ENCODE assay signal across 8 mouse cellular contexts in genomic region chr12:11436497-11437265, GRCm38 (mm10). TPM values are rescaled to one million over a fixed set of nuclear protein-coding genes. Genes with fewer than 3 reads are reported as not detected.
DNase-seq lines count a peak whose midpoint lies in the region; ATAC-seq and TF ChIP-seq lines count a peak whose summit lies in the region.
"Had no signal": no experiment of that assay in that cellular context is flagged by ENCODE, and none has a peak within 500 bp of the region (broad histone marks: within the 10 kb centered on the region; RNA-seq: fewer than 3 reads in every experiment).

Gene Vsnl1, minus strand, starts transcription at chr12:11436613.

- TF ChIP-seq POLR2A in olfactory bulb, adult 2 months (IDR thresholded peaks at IDR 0.05; ENCODE audit: insufficient read depth, low read depth, low read length) = peak; percentile 46

- 3% methylated on average over 34 of the region's 34 CpGs for WGBS in forebrain, embryonic 14.5 days
- 4% methylated on average over 34 of the region's 34 CpGs for WGBS in heart, postnatal 0 days
- WGBS in liver, embryonic 14.5 days (ENCODE audit: insufficient replicate concordance) = 4% methylated on average over 34 of the region's 34 CpGs
- WGBS in olfactory bulb, adult 2 months = 2% methylated on average over 34 of the region's 34 CpGs

- H3K27me3 ChIP-seq in forebrain, embryonic 14.5 days (replicated peaks; ENCODE audit: control insufficient read depth, insufficient read depth, low read length) = no peaks in the 10 kb centered on the region
- H3K27me3 ChIP-seq in heart, postnatal 0 days (ENCODE audit: control insufficient read depth, insufficient read depth, low read length) = peaks cover 47% of the 10 kb centered on the region; the same call in 1 of the 2 replicates
- H3K27me3 ChIP-seq in liver, embryonic 14.5 days (ENCODE audit: control insufficient read depth, insufficient read depth, low read length) = peaks cover 25% of the 10 kb centered on the region

- peak within 1 kb of the TSS; percentile 33 for H3K27ac ChIP-seq in forebrain, embryonic 14.5 days (ENCODE audit: low read depth, low read length)
- H3K27ac ChIP-seq in heart, postnatal 0 days (ENCODE audit: low read depth) = no peak within 1 kb of the TSS
- H3K27ac ChIP-seq in liver, embryonic 14.5 days = no peak within 1 kb of the TSS
- peak within 1 kb of the TSS; percentile 24 for H3K27ac ChIP-seq in olfactory bulb, adult 2 months (ENCODE audit: insufficient read depth, low read depth, low read length)

- H3K4me2 ChIP-seq in forebrain, embryonic 14.5 days (ENCODE audit: low read length) = peak within 1 kb of the TSS; percentile 87
- peak within 1 kb of the TSS; percentile 60 for H3K4me2 ChIP-seq in heart, postnatal 0 days (ENCODE audit: low read depth, low read length)
- peak within 1 kb of the TSS; percentile 36 for H3K4me2 ChIP-seq in liver, embryonic 14.5 days (ENCODE audit: low read depth)

- peak; percentile 96 for ATAC-seq in forebrain, embryonic 14.5 days
- ATAC-seq in heart, postnatal 0 days (ENCODE audit: insufficient read depth, low read depth) = peak; percentile 74; the same call in 1 of the 2 replicates
- no peak for ATAC-seq in liver, embryonic 14.5 days (ENCODE audit: insufficient read depth)

- H3K9ac ChIP-seq in forebrain, embryonic 14.5 days (ENCODE audit: low read length) = peak within 1 kb of the TSS; percentile 59
- no peak within 1 kb of the TSS for H3K9ac ChIP-seq in heart, postnatal 0 days (replicated peaks; ENCODE audit: low read depth, low read length)
- no peak within 1 kb of the TSS for H3K9ac ChIP-seq in liver, embryonic 14.5 days (replicated peaks)

- DNase-seq in cerebellum, adult 11-12 months = peak; percentile 96
- peak; percentile 96 for DNase-seq in forebrain, embryonic 14.5 days (ENCODE audit: low spot score)
- DNase-seq in heart, postnatal 0 days (ENCODE audit: low spot score) = peak; percentile 50
- peak; percentile 78 to 86 for DNase-seq in kidney, postnatal 4 days
- no peak for DNase-seq in liver, embryonic 14.5 days (ENCODE audit: low read depth in 3 of 3, low spot score in 3 of 3)
- DNase-seq in yolk sac, embryonic 10.5 days (ENCODE audit: low spot score) = peak; percentile 72

- no peaks in the 10 kb centered on the region for H3K9me3 ChIP-seq in forebrain, embryonic 14.5 days (replicated peaks; ENCODE audit: control insufficient read depth, low read length)
- H3K9me3 ChIP-seq in heart, postnatal 0 days (replicated peaks; ENCODE audit: control insufficient read depth, low read length) = no peaks in the 10 kb centered on the region
- H3K9me3 ChIP-seq in liver, embryonic 14.5 days (ENCODE audit: control insufficient read depth, low read length) = no peaks in the 10 kb centered on the region

- H3K36me3 ChIP-seq in forebrain, embryonic 14.5 days (ENCODE audit: control insufficient read depth, insufficient read depth, low read length) = no peaks in the 10 kb centered on the region
- no peaks in the 10 kb centered on the region for H3K36me3 ChIP-seq in heart, postnatal 0 days (replicated peaks; ENCODE audit: control insufficient read depth, insufficient read depth, low read length)
- H3K36me3 ChIP-seq in liver, embryonic 14.5 days (replicated peaks; ENCODE audit: control insufficient read depth, insufficient read depth, low read depth) = no peaks in the 10 kb centered on the region

- peak within 1 kb of the TSS; percentile 40 for H3K4me3 ChIP-seq in forebrain, embryonic 14.5 days (ENCODE audit: low read depth, low read length)
- H3K4me3 ChIP-seq in heart, postnatal 0 days (ENCODE audit: low read depth, low read length) = peak within 1 kb of the TSS; percentile 42
- H3K4me3 ChIP-seq in liver, embryonic 14.5 days (ENCODE audit: insufficient read depth in 1 of 2, low read depth in 2 of 2, low read length in 2 of 2) = no peak within 1 kb of the TSS; a peak in 2 of 4 replicates
- peak within 1 kb of the TSS; percentile 52 for H3K4me3 ChIP-seq in olfactory bulb, adult 2 months (ENCODE audit: insufficient read depth, low read depth, low read length)
- H3K4me3 ChIP-seq: erythroblast, embryonic 14.5 days had no signal

- H3K4me1 ChIP-seq in forebrain, embryonic 14.5 days (ENCODE audit: control insufficient read depth, insufficient read depth, low read length) = peaks cover 5% of the 10 kb centered on the region; the same call in 1 of the 2 replicates
- H3K4me1 ChIP-seq in heart, postnatal 0 days (ENCODE audit: control insufficient read depth, insufficient read depth) = 0 out of 2 replicates have a peak, but pooled peaks cover 4% of the 10 kb centered on the region
- no peaks in the 10 kb centered on the region for H3K4me1 ChIP-seq in liver, embryonic 14.5 days (replicated peaks; ENCODE audit: control insufficient read depth in 2 of 2, insufficient read depth in 2 of 2, low read length in 1 of 2)
- H3K4me1 ChIP-seq in olfactory bulb, adult 2 months (ENCODE audit: control insufficient read depth, insufficient read depth, low read length) = peaks cover 14% of the 10 kb centered on the region

- TF ChIP-seq CTCF in heart, postnatal 0 days (IDR thresholded peaks at IDR 0.05; ENCODE audit: low read depth) = no peak
- TF ChIP-seq CTCF in liver, embryonic 14.5 days (IDR thresholded peaks at IDR 0.05; ENCODE audit: low read depth) = no peak
- TF ChIP-seq CTCF in olfactory bulb, adult 2 months (IDR thresholded peaks at IDR 0.05; ENCODE audit: insufficient read depth, low read depth, low read length) = no peak

- TF ChIP-seq EP300 in heart, postnatal 0 days (IDR thresholded peaks at IDR 0.05; ENCODE audit: low read depth) = no peak
- TF ChIP-seq EP300 in liver, embryonic 14.5 days (IDR thresholded peaks at IDR 0.05; ENCODE audit: low read depth) = no peak

RNA-seq across cellular contexts. Expression of gene Vsnl1, which starts in this region (rescaled TPM):
- 12.8 and 19.7 TPM in 2 replicates for polyA plus RNA-seq in forebrain, embryonic 14.5 days (2014; fragmentation: Nextera tagmentation; extraction: Ambion mirVana)
- 1.6 and 6.9 TPM in 2 replicates for total RNA-seq in heart, postnatal 0 days (2014; rRNA removed; ENCODE audit: low replicate concordance)
- polyA plus RNA-seq in heart, postnatal 0 days (2015; fragmentation: Nextera tagmentation; extraction: Ambion mirVana) = 2.9 and 5.5 TPM in 2 replicates
- polyA plus RNA-seq in liver, embryonic 14.5 days (2012; rRNA removed) = 0.04 TPM in 1 of 2 replicates, not detected in the other
- 0.08 TPM in 1 of 2 replicates, not detected in the other for polyA plus RNA-seq in liver, embryonic 14.5 days (2014; fragmentation: Nextera tagmentation; extraction: Ambion mirVana)
- polyA plus RNA-seq in olfactory bulb, adult 2 months (2012; ENCODE audit: insufficient read depth, insufficient read length, low replicate concordance, missing spikeins) = 181 TPM in 1 of 2 replicates, not detected in the other
- polyA plus RNA-seq: erythroblast, embryonic 14.5 days had no signal

Comparison
In these comparisons a context has a peak if more than half of its experiments do, and no peak if none do; other contexts are left out.
1. DNase-seq: peak in cerebellum, adult 11-12 months (single experiment), forebrain, embryonic 14.5 days (single experiment), heart, postnatal 0 days (single experiment), kidney, postnatal 4 days (2 of 2) and yolk sac, embryonic 10.5 days (single experiment); none in liver, embryonic 14.5 days (0 of 3).
2. H3K27ac ChIP-seq: peak in forebrain, embryonic 14.5 days (single experiment) and olfactory bulb, adult 2 months (single experiment); none in heart, postnatal 0 days (single experiment) and liver, embryonic 14.5 days (single experiment).
3. H3K4me2 ChIP-seq: peak in every context shown above with its lines; median percentile 87 in forebrain, embryonic 14.5 days; 60 in heart, postnatal 0 days; 36 in liver, embryonic 14.5 days.
4. H3K4me3 ChIP-seq: peak in forebrain, embryonic 14.5 days (single experiment), heart, postnatal 0 days (single experiment) and olfactory bulb, adult 2 months (single experiment); none in liver, embryonic 14.5 days (0 of 2).